Mouse (Mus musculus): ENCODE measurements around the gene Rsc1a1. TPM values are rescaled to one million over a fixed set of nuclear protein-coding genes. Genes with fewer than 3 reads are reported as not detected.

Rsc1a1 gene
- polyA plus RNA-seq, 1 experiment = 3.6 TPM

- no peak for TF ChIP-seq POLR2A (IDR thresholded peaks at IDR 0.05; ENCODE audit: control insufficient read depth, low read depth, low read length)
- no peak for TF ChIP-seq CTCF (IDR thresholded peaks at IDR 0.05; ENCODE audit: control insufficient read depth, insufficient read depth, insufficient replicate concordance, low read depth, low read length)
- Histone ChIP-seq H3K4me3 (ENCODE audit: control insufficient read depth, low read depth, low read length) (no peak overlapping the region), H3K27me3 (ENCODE audit: control insufficient read depth, insufficient read depth, low read length) (no peaks in the 10 kb centered on the region), H3K27ac (ENCODE audit: control insufficient read depth, insufficient read depth, low read depth, low read length) (no peak overlapping the region), H3K36me3 (ENCODE audit: control insufficient read depth, insufficient read depth, low read length) (peaks cover 4% of the 10 kb centered on the region), H3K4me1 (ENCODE audit: control insufficient read depth, insufficient read depth, low read length) (no peaks in the 10 kb centered on the region)
Observed at GRCm38 (mm10) chr4:141704625-141705024, 19.2 kb upstream of the Rsc1a1 start.

GRCm38 (mm10) chr4:141694719-141695118 is 9.3 kb upstream of the Rsc1a1 start:
- Histone ChIP-seq H3K36me3 (ENCODE audit: control insufficient read depth, insufficient read depth, low read length) (peaks cover 1% of the 10 kb centered on the region), H3K4me1 (ENCODE audit: control insufficient read depth, insufficient read depth, low read length) (no peaks in the 10 kb centered on the region), H3K4me3 (ENCODE audit: control insufficient read depth, low read depth, low read length) (no peak overlapping the region), H3K27me3 (ENCODE audit: control insufficient read depth, insufficient read depth, low read length) (no peaks in the 10 kb centered on the region), H3K27ac (ENCODE audit: control insufficient read depth, insufficient read depth, low read depth, low read length) (no peak overlapping the region)
- no peak for TF ChIP-seq CTCF (IDR thresholded peaks at IDR 0.05; ENCODE audit: control insufficient read depth, insufficient read depth, insufficient replicate concordance, low read depth, low read length)
- TF ChIP-seq POLR2A (IDR thresholded peaks at IDR 0.05; ENCODE audit: control insufficient read depth, low read depth, low read length) = no peak

- Histone ChIP-seq H3K27me3 (ENCODE audit: control insufficient read depth, insufficient read depth, low read length) (no peaks in the 10 kb centered on the region), H3K27ac (ENCODE audit: control insufficient read depth, insufficient read depth, low read depth, low read length) (no peak overlapping the region), H3K4me3 (ENCODE audit: control insufficient read depth, low read depth, low read length) (no peak overlapping the region), H3K36me3 (ENCODE audit: control insufficient read depth, insufficient read depth, low read length) (peaks cover 6% of the 10 kb centered on the region), H3K4me1 (ENCODE audit: control insufficient read depth, insufficient read depth, low read length) (0 out of 2 replicates have a peak, but pooled peaks cover 2% of the 10 kb centered on the region)
- TF ChIP-seq CTCF (IDR thresholded peaks at IDR 0.05; ENCODE audit: control insufficient read depth, insufficient read depth, insufficient replicate concordance, low read depth, low read length) (no peak), POLR2A (IDR thresholded peaks at IDR 0.05; ENCODE audit: control insufficient read depth, low read depth, low read length) (no peak)
Observed at GRCm38 (mm10) chr4:141688505-141688904, 3.1 kb upstream of the Rsc1a1 start.

GRCm38 (mm10) chr4:141686525-141686924 is 1.1 kb upstream of the Rsc1a1 start:
- H3K36me3 ChIP-seq (ENCODE audit: control insufficient read depth, insufficient read depth, low read length) = peaks cover 5% of the 10 kb centered on the region
- no peak overlapping the region for H3K27ac ChIP-seq (ENCODE audit: control insufficient read depth, insufficient read depth, low read depth, low read length)
- peaks cover 2% of the 10 kb centered on the region; the same call in 1 of the 2 replicates for H3K4me1 ChIP-seq (ENCODE audit: control insufficient read depth, insufficient read depth, low read length)
- TF ChIP-seq CTCF (IDR thresholded peaks at IDR 0.05; ENCODE audit: control insufficient read depth, insufficient read depth, insufficient replicate concordance, low read depth, low read length) (no peak), POLR2A (IDR thresholded peaks at IDR 0.05; ENCODE audit: control insufficient read depth, low read depth, low read length) (no peak)
- H3K4me3 ChIP-seq (ENCODE audit: control insufficient read depth, low read depth, low read length) = no peak overlapping the region
- H3K27me3 ChIP-seq (ENCODE audit: control insufficient read depth, insufficient read depth, low read length) = no peaks in the 10 kb centered on the region

- TF ChIP-seq POLR2A (IDR thresholded peaks at IDR 0.05; ENCODE audit: control insufficient read depth, low read depth, low read length) (no peak), CTCF (IDR thresholded peaks at IDR 0.05; ENCODE audit: control insufficient read depth, insufficient read depth, insufficient replicate concordance, low read depth, low read length) (no peak)
- H3K4me1 ChIP-seq (ENCODE audit: control insufficient read depth, insufficient read depth, low read length) = peaks cover 2% of the 10 kb centered on the region; the same call in 1 of the 2 replicates
- no peak overlapping the region for H3K4me3 ChIP-seq (ENCODE audit: control insufficient read depth, low read depth, low read length)
- no peaks in the 10 kb centered on the region for H3K27me3 ChIP-seq (ENCODE audit: control insufficient read depth, insufficient read depth, low read length)
- H3K27ac ChIP-seq (ENCODE audit: control insufficient read depth, insufficient read depth, low read depth, low read length) = no peak overlapping the region
- peaks cover 5% of the 10 kb centered on the region for H3K36me3 ChIP-seq (ENCODE audit: control insufficient read depth, insufficient read depth, low read length)
Observed at GRCm38 (mm10) chr4:141686093-141686492, 694 bp upstream of the Rsc1a1 start.

GRCm38 (mm10) chr4:141682706-141683230 is 2.6 kb downstream of the Rsc1a1 start:
- Histone ChIP-seq H3K27me3 (ENCODE audit: control insufficient read depth, insufficient read depth, low read length) (no peaks in the 10 kb centered on the region), H3K36me3 (ENCODE audit: control insufficient read depth, insufficient read depth, low read length) (peaks cover 5% of the 10 kb centered on the region), H3K4me1 (ENCODE audit: control insufficient read depth, insufficient read depth, low read length) (peaks cover 2% of the 10 kb centered on the region; the same call in 1 of the 2 replicates), H3K27ac (ENCODE audit: control insufficient read depth, insufficient read depth, low read depth, low read length) (peak overlapping the region; percentile 18), H3K4me3 (ENCODE audit: control insufficient read depth, low read depth, low read length) (no peak overlapping the region)
- no peak for TF ChIP-seq CTCF (IDR thresholded peaks at IDR 0.05; ENCODE audit: control insufficient read depth, insufficient read depth, insufficient replicate concordance, low read depth, low read length)

GRCm38 (mm10) chr4:141681767-141682166 is 3.6 kb downstream of the Rsc1a1 start:
- H3K27ac ChIP-seq (ENCODE audit: control insufficient read depth, insufficient read depth, low read depth, low read length) = no peak overlapping the region
- TF ChIP-seq POLR2A (IDR thresholded peaks at IDR 0.05; ENCODE audit: control insufficient read depth, low read depth, low read length) (no peak), CTCF (IDR thresholded peaks at IDR 0.05; ENCODE audit: control insufficient read depth, insufficient read depth, insufficient replicate concordance, low read depth, low read length) (no peak)
- no peak overlapping the region for H3K4me3 ChIP-seq (ENCODE audit: control insufficient read depth, low read depth, low read length)

More at GRCm38 (mm10) chr4:141681767-141682166, 3.6 kb downstream of the Rsc1a1 start:
- Histone ChIP-seq H3K4me1 (ENCODE audit: control insufficient read depth, insufficient read depth, low read length) (peaks cover 2% of the 10 kb centered on the region; the same call in 1 of the 2 replicates), H3K36me3 (ENCODE audit: control insufficient read depth, insufficient read depth, low read length) (peaks cover 5% of the 10 kb centered on the region), H3K27me3 (ENCODE audit: control insufficient read depth, insufficient read depth, low read length) (no peaks in the 10 kb centered on the region)

All from testis, adult 2 months (tissue).